Mouse (Mus musculus) lung, embryonic 16.5 days (tissue): ENCODE measurements at regions not wholly inside any gene's neighbourhood (a gene's known extent, or its start where the extent isn't known, plus 50 kb on each side); places are given as distances from the start of the nearest gene placed in this dataset.

Experiments
- ATAC-seq: fragments of 200-750 bp; cut with Nextera tagmentation; 2 replicates; pipeline ENCODE4 v1.8.0; 2017; ENCODE audit warnings: low read depth, mild to moderate bottlenecking, moderate library complexity
- H3K27ac ChIP-seq: fragments of 300-500 bp; sonication (generic); 2 replicates; pipeline ENCODE4 v1.5.1; 2014; ENCODE audit warnings: mild to moderate bottlenecking, control low read depth, low read length
- H3K27me3 ChIP-seq: fragments of 300-500 bp; sonication (generic); 2 replicates; pipeline ENCODE4 v1.6.1; 2014; ENCODE audit warnings: low read depth, low read length, mixed read lengths; ENCODE audit not compliant: control insufficient read depth, insufficient read depth
- H3K36me3 ChIP-seq: fragments of 300-500 bp; sonication (generic); 2 replicates; pipeline ENCODE4 v1.6.1; 2014; ENCODE audit warnings: low read length; ENCODE audit not compliant: control insufficient read depth, insufficient read depth
- H3K4me1 ChIP-seq: fragments of 300-500 bp; sonication (generic); replicated peaks from 2 replicates; pipeline ENCODE4 v1.6.1; 2014; ENCODE audit warnings: low read length, mixed read lengths; ENCODE audit not compliant: control insufficient read depth, insufficient read depth
- H3K4me2 ChIP-seq: fragments of 300-500 bp; sonication (generic); 2 replicates; pipeline ENCODE4 v1.6.1; 2014; ENCODE audit warnings: low read depth, low read length, control low read depth
- H3K4me3 ChIP-seq: fragments of 300-500 bp; sonication (generic); 2 replicates; pipeline ENCODE4 v1.5.1; 2014; ENCODE audit warnings: mild to moderate bottlenecking, low read length, control low read depth
- H3K9ac ChIP-seq: fragments of 300-500 bp; sonication (generic); 2 replicates; pipeline ENCODE4 v1.6.1; 2014; ENCODE audit warnings: low read length, control low read depth
- H3K9me3 ChIP-seq: fragments of 300-500 bp; sonication (generic); 2 replicates; pipeline ENCODE4 v1.6.1; 2016; ENCODE audit warnings: low read length; ENCODE audit not compliant: control insufficient read depth
- WGBS: fragments of 180-500 bp; shearing (Covaris S2); extraction: QIAGEN DNeasy Blood & Tissue Kit; methylation state at CpG from one replicate; pipeline ENCODE4 v1.1.7; 2014; 5-methylcytosine and 5-hydroxymethylcytosine counted together

- H3K27me3 ChIP-seq = no peaks in the 10 kb centered on the region
- 80% methylated on average over 9 of the region's 9 CpGs for WGBS
- ATAC-seq = no peak
These were observed 120.6 kb downstream of the H2al2a start for GRCm38 (mm10) chr2:17876155-17876554.

DNA sequence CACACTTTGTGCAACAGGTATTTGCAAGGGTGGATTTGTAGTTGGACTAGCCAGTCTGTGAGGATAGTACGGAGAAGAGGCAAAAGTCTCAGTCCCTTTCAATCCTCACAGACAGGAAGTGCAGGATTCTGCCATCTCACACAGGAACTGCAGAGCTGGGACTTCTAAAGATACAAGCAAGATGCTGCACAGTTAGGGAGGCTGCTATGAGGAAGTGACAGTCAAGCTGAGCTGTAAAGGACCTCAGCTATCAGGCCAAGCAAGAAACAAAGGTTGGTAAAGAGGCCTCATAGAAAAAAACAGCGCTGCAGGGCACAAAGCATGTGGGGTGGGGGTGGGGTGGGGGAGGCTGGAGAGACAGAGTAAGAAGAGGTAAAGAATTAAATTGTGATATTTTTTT is 126.2 kb downstream of the H2al2a start:
- 58% methylated on average over 2 of the region's 2 CpGs for WGBS
- H3K9ac ChIP-seq = no peak overlapping the region
- no peaks in the 10 kb centered on the region for H3K4me1 ChIP-seq
- H3K27ac ChIP-seq = no peak overlapping the region
- H3K36me3 ChIP-seq = no peaks in the 10 kb centered on the region
- no peak for ATAC-seq
- H3K4me3 ChIP-seq = no peak overlapping the region
- H3K4me2 ChIP-seq = no peak overlapping the region
- H3K9me3 ChIP-seq = no peaks in the 10 kb centered on the region
- H3K27me3 ChIP-seq = no peaks in the 10 kb centered on the region

More at GRCm38 (mm10) chr2:17876155-17876554, 120.6 kb downstream of the H2al2a start:
- Histone ChIP-seq H3K4me3 (no peak overlapping the region), H3K4me2 (no peak overlapping the region), H3K9me3 (no peaks in the 10 kb centered on the region), H3K4me1 (0 out of 2 replicates have a peak, but pooled peaks cover 2% of the 10 kb centered on the region), H3K27ac (no peak overlapping the region), H3K9ac (no peak overlapping the region), H3K36me3 (no peaks in the 10 kb centered on the region)

- WGBS = 34% methylated on average over 9 of the region's 9 CpGs
- Histone ChIP-seq H3K4me3 (no peak overlapping the region), H3K27ac (no peak overlapping the region), H3K9ac (no peak overlapping the region), H3K4me1 (no peaks in the 10 kb centered on the region), H3K36me3 (no peaks in the 10 kb centered on the region), H3K27me3 (no peaks in the 10 kb centered on the region), H3K4me2 (no peak overlapping the region), H3K9me3 (no peaks in the 10 kb centered on the region)
- ATAC-seq = no peak
These were observed 128.6 kb downstream of the H2al2a start for GRCm38 (mm10) chr2:17868145-17868544.

- no peaks in the 10 kb centered on the region for H3K27me3 ChIP-seq
- H3K9me3 ChIP-seq = no peaks in the 10 kb centered on the region
- H3K4me2 ChIP-seq = no peak overlapping the region
- no peaks in the 10 kb centered on the region for H3K36me3 ChIP-seq
- ATAC-seq = no peak
- H3K27ac ChIP-seq = no peak overlapping the region
- no peaks in the 10 kb centered on the region for H3K4me1 ChIP-seq
- no peak overlapping the region for H3K4me3 ChIP-seq
- 56% methylated on average over 3 of the region's 3 CpGs for WGBS
- no peak overlapping the region for H3K9ac ChIP-seq
These were observed 129.4 kb downstream of the H2al2a start for GRCm38 (mm10) chr2:17867341-17867740.

DNA sequence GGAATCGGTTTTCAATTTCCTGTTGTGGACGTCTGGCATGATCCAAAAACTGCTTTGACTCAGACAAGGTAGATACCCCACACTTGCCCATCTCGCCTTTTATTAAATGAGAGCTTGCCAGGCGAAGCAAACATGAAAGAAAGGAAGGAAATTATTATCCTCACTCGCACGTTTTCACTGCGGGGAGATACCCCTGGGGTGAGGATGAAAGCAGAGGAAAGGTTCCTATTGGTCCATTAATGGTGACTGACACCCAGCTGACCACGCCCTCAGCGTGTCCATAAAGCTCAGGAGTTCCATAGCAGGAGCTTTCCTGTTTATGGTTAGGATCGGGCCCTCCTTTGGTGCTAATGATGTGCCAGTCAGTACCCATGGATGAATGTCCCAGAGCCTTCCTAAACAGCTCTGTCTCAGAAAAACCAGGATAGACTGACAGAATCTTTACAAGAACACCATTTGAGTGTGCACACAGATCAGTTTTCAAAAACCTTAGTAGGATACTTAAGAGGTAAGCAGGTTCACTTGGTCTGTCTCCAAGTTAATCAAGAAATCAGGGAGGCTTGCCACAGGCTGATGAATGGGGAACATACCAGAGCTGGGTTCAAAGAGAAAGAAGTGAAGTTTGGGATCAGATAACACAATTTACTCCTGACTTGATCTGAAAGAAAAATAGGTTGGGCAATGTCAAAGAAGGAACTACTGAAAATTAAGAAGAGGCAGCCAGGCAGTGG is 130.7 kb upstream of the Nebl start:
- Histone ChIP-seq H3K27me3 (no peaks in the 10 kb centered on the region), H3K27ac (no peak overlapping the region), H3K4me2 (0 out of 2 replicates have a peak overlapping the region, but pooled peaks have one; percentile 0), H3K9me3 (no peaks in the 10 kb centered on the region), H3K36me3 (no peaks in the 10 kb centered on the region), H3K9ac (no peak overlapping the region), H3K4me1 (peaks cover 16% of the 10 kb centered on the region), H3K4me3 (no peak overlapping the region)
- 16% methylated on average over 10 of the region's 10 CpGs for WGBS
- no peak; the same call in 1 of the 2 replicates for ATAC-seq

DNA sequence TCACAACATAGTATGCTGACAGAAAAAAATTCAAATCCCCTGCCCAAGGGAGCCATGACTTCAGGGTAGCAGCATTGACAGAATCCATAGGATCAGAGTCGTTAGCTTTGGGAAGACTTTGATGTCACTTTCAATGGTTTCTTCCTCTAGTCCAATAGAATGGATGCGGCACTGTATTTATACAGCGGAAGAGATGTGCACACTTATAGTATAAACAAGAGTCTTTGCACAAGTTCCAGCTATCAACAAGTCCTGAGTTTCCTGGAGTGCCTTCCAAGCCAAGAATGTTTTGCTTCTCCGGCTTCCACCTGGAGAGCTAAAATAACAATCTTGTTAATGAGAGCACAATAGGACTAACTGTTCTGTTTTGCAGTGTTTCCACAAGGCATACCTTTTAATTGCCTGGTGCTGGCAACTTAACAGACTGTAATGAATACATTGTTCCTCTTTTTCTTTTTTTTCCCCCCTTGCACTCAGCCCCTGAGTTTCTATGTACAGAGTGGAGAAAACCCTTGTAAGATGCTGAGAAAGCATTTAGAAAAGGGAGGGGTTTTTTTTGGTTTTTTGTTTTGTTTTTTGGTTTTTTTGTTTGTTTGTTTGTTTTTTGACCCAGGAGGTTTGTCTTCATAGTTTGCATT is 129.8 kb upstream of the Nebl start:
- H3K27ac ChIP-seq = no peak overlapping the region
- H3K4me1 ChIP-seq = peaks cover 16% of the 10 kb centered on the region
- ATAC-seq = peak; percentile 62
- H3K4me3 ChIP-seq = no peak overlapping the region
- no peak overlapping the region for H3K9ac ChIP-seq
- H3K4me2 ChIP-seq = no peak overlapping the region
- 9% methylated on average over 4 of the region's 4 CpGs for WGBS
- no peaks in the 10 kb centered on the region for H3K36me3 ChIP-seq
- no peaks in the 10 kb centered on the region for H3K9me3 ChIP-seq
- H3K27me3 ChIP-seq = no peaks in the 10 kb centered on the region

DNA sequence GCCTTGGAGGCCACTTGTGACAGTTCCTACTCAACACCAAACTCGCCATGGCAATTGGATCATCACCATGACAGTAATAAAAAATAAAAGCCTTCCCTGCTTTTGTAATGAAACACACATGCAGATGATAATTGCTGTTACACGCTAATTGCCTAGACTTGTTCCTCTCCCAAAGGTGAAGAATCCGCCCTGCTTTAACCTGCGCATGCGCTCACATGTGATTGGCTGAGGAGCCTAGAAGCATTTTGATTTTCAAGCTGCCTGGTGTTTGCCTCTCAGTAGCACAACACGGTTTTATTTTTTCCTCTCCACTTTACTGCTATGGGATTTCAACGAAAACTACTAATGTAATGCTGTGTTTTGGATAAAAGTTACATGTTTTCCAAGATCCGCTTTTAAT is 128.0 kb upstream of the Nebl start:
- no peaks in the 10 kb centered on the region for H3K9me3 ChIP-seq
- no peak overlapping the region for H3K9ac ChIP-seq
- no peaks in the 10 kb centered on the region for H3K36me3 ChIP-seq
- no peak overlapping the region for H3K4me2 ChIP-seq
- no peaks in the 10 kb centered on the region for H3K27me3 ChIP-seq
- WGBS = 92% methylated on average over 8 of the region's 8 CpGs
- H3K4me3 ChIP-seq = no peak overlapping the region
- peaks cover 16% of the 10 kb centered on the region for H3K4me1 ChIP-seq
- ATAC-seq = no peak
- H3K27ac ChIP-seq = no peak overlapping the region

DNA sequence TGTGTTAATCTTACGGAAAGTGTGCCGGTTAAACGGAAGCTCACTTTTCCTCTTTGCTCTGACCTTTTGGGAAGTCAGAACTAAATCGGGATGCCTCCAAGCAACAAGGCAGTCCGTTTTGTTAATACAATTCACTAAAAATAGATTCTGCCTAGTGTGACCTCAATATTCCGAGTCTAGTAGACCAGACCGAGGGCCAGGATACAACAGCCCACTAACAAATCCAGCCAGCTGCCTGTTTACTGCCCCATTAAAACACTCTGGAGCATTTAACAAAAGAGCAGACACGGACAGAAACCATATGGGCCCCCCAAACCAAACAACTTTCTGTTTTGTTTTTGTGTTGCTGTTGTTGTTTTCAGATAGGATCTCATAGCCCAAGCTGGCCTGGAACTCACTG is 127.1 kb upstream of the Nebl start:
- Histone ChIP-seq H3K9ac (no peak overlapping the region), H3K4me1 (peaks cover 20% of the 10 kb centered on the region), H3K4me3 (no peak overlapping the region), H3K36me3 (no peaks in the 10 kb centered on the region), H3K4me2 (no peak overlapping the region), H3K27me3 (no peaks in the 10 kb centered on the region), H3K27ac (peak overlapping the region; percentile 76), H3K9me3 (no peaks in the 10 kb centered on the region)
- 38% methylated on average over 8 of the region's 8 CpGs for WGBS
- peak; percentile 61; the same call in 1 of the 2 replicates for ATAC-seq

- no peak overlapping the region for H3K9ac ChIP-seq
- WGBS = 67% methylated on average over 11 of the region's 11 CpGs
These were observed 124.5 kb upstream of the Nebl start for GRCm38 (mm10) chr2:17855566-17856264.

More at GRCm38 (mm10) chr2:17855566-17856264, 124.5 kb upstream of the Nebl start:
- Histone ChIP-seq H3K27ac (no peak overlapping the region), H3K4me2 (no peak overlapping the region), H3K4me3 (no peak overlapping the region), H3K27me3 (no peaks in the 10 kb centered on the region), H3K9me3 (no peaks in the 10 kb centered on the region), H3K36me3 (no peaks in the 10 kb centered on the region), H3K4me1 (peaks cover 14% of the 10 kb centered on the region)
- ATAC-seq = no peak
